Mouse (Mus musculus) forelimb bud, embryonic 11.5 days (tissue): ENCODE results near the gene Sox1.

ENCODE experiments used
- DNase-seq: peaks from one replicate; pipeline ENCODE4 v3.0.0-alpha.2; 2012; ENCODE audit warnings: low read depth, low spot score

Gene Sox1

GRCm38 (mm10) chr8:12425906-12426305 lies 30.8 kb downstream of the Sox1 start:
- DNase-seq = no peak

DNA sequence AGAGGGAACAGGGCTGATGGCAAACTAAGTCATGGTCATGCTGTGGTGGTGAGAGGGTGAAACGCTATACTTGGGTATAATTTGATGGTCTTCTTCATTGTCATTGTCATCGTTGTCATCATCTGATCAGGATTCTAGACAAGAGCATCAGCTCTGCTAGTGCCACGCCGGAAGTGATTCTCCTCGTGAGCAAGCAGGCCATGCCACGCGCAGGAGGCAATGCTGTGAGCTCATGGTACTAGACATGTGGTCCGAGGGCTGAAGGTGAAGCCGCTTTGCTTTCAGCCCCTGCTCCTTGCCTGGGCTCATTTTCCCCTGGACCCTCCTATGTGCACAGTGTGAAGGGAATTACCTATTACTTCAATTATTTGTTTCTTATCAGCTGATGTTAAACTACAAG lies 32.3 kb downstream of the Sox1 start:
- DNase-seq = no peak

DNA sequence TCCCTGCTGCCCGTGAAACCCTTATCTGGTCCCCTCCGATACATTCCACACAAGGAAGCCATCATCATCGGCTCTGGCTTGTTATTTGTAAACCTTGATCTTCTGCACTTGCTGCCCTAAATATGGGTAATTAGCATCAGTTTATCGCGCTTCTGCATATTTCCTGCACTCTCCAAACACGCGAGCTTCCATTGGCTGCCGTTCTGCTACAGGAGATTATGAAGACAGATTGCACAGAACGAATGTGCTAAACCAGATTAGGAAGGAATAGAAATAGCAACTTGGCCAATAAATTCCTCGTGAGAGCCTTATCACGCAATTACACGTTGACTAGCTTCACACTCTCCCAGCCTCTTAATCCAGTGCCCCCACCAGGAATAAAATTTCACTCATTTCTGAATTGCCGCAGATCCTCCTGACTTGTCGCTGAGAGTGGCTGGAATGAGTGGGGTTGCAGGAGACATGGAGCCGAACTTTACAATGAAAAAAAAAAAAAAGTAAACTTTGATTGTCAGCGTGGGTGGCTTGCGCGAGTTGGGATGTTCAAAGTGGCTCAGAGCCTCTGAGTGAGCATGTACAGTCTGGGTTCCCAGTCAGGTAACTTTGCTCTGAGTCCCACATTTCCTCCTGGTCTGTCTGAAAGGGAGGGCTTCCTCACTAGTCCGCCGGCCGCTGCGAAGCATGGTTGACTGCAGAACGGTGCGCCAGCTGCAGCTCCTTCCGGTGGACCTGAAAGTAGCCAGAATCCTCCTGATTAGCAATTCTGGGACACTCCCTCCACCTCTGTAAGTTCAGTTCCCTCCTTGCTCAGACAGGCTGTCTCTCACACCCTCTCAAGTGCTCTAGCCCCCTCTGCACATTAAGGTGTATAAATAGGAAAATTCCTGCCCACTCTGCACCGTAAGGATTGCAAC lies 33.0 kb downstream of the Sox1 start:
- no peak for DNase-seq

DNA sequence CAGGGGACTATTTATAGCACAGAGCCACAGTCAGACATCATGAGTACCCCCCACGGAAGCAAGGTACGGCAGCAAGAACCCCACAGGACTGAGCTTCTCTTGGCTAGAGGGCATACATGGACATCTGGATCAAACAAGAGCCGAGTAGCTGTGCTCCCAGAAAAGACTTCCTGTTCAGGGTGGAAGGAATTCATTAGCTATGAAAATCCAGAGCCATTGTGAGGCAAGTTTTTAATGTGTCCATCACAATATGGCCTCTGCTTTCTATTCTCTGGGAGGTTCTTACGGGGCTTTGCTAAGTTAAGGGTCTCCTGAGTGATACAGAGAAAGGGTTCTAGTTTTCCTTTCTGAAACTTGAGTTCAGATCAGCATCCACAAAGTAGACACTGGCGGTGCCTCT lies 33.8 kb downstream of the Sox1 start:
- DNase-seq = no peak

GRCm38 (mm10) chr8:12429601-12430172 lies 34.6 kb downstream of the Sox1 start:
- no peak for DNase-seq

GRCm38 (mm10) chr8:12430173-12430899 lies 35.2 kb downstream of the Sox1 start:
- no peak for DNase-seq

DNA sequence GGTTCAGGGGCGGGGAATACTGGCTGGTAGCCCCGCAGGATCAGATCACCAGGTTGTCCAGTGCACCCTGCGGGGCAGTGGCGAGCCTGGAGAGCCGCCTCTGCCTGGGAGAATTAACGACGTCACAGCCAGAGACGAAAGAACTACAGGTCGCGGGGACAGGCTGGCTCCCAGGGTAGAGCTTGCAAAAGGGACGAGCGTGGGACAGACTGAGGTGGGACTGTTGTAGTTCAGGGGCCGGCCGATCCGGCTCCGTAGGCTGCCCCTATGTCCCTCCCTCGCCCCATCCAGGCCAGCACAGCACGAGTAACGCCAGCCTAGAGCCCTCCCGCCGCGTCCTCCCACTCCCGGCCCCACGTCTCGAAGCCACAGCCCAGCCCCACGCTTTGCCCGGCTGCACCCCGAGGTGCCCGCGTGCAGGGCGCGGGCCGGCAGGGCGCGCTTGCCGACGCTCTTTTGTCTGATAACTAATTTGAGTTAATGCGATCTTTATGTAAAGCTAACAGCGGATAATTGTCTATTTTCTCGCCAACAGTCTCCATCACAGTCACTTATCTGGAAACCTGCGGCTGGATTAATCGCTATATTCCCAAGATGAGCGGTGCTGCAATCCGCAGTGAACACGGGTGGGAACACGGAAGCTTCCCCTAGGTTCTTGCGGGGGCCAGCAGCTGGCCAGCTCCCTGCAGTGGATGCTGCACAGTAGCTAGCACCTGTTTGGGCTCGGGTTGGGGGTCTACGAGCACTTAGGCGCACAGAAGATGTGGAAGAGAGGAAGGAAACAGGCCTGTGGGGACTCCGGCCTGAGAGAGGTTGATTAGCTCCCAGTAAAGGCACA lies 36.0 kb downstream of the Sox1 start:
- no peak for DNase-seq

GRCm38 (mm10) chr8:12431738-12432055 lies 36.6 kb downstream of the Sox1 start:
- DNase-seq = no peak

DNA sequence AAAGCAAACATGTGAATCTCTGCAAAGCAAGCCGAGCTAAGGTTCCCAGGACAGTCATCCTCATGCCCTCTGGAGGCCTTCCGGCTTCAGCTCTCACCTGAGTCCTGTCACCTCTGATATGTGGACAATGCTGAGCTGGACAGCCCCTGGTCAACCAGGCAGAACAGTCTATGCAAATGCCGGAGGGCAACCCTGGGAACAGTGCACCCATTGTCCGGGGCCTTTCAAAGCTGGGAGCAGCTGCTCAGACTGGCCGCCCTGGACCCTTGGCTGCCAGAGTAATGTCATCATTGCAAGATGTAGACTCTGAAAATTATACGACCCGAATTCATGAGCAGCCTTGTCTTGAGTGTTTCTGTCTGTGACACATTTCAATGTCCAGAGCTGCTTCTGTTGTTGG lies 37.5 kb downstream of the Sox1 start:
- no peak for DNase-seq

- no peak for DNase-seq
These were observed 39.7 kb downstream of the Sox1 start for GRCm38 (mm10) chr8:12434771-12435170.

DNA sequence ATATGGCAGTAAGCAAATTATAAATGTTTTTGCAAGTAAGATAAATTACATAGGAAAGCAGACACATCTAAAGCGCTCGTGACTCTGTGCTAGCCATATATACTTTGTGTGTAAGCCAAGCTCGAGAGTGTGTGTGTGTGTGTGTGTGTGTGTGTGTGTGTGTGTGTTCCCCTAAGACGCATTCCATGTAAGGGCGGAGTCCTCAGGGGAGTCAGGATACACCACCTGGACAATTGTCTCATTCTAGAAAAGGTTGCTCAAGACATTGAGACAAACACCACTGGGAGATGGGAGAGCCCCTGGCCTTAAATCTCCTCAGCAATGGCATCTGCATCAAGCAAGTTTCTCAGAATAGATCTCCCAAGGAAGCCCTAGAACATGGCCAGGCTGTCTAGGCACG lies 42.9 kb downstream of the Sox1 start:
- DNase-seq = no peak

DNA sequence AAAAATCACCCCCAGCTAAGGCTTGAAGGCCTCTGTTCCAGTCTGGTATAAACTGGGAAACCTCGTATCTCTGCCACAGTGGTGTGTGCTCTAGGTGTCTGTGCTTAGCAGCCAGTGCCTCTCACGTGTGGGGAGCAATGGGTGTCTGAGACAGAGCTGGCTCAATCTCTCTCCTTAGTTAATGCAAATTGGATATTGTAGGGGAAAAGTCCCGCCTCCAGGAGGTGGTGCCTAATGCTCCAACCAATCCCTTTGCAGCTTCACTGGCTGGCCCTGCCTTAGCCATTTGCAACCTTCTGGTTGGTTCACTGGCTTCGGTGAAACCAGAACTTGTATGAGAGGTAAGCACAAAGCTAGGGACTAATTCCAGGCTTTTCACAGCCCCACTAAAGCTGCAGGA lies 43.9 kb downstream of the Sox1 start:
- no peak for DNase-seq

DNA sequence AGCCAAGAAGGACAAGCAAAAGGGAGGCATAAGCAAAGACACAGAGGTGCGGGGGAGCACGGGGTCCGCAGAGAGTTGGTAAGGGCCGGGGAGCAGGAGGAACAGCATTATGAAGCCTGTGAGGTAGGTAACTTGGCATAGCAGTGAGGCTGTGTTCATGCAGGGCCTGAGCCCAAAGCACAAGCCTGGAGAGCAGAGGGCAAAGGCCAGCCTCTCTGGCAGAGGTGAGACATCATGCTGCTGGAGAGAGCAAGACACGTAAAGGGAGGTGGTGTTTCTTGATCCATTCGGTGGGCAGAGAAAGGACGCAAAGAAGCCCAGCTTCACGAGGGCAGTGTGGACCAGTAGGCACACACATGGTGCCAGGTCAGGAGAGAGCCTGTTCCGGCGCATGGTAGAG lies 44.8 kb downstream of the Sox1 start:
- DNase-seq = no peak

DNA sequence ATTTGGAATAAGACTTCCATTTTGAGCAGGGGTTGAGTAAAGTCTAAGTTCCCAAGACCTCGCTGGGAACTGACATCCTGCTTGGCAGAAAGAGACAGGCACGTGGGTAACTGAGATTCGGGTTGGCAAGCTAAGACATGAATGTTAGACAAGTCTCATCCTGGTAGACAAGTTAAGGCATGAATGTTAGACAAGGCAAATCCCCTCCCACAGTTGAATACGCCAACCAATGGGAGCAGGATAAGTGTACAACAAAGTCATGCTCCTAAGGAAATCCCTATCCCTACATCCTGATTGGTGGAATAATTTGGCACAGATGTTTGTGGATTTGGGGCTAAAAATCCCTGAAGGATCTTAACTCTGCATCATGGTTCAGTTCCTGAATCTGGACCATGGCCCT lies 45.9 kb downstream of the Sox1 start:
- no peak for DNase-seq

- no peak for DNase-seq
These were observed 50.2 kb downstream of the Sox1 start for GRCm38 (mm10) chr8:12445258-12445657.

DNA sequence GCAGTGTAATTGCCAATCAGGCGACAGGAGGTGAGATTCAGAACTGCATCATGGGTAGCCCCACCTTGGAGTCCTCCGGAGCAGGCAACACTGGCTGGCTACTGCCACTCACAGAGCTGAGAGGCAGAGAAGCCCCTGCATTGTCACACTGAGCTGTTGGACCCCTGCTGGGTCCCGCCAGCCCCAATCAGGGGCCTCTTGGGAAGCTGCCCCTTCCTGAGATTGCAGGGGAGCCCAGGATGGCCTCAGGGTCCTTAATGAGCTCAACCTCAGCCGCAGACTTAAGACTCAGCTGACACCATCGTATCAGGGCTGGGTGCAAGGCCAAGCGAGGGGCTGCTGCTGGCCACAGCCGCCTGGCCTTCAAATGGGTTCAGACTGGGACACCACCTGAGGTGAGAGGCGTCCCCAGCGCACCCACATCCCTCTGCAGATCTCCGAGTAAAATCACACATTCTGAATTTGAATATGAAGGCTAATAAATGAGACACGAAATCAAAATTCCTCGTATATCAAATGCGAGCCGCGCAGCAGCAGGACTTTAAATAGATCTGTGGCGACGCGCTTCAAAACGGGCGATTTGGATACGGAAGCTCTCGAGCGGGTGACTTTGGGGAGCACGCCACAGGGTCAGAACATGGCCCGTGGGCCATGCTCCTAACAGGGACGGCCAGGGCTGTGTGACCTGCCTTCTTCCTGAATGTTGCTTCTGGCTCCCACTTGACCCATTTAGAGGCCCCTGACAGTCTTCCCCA lies 51.0 kb downstream of the Sox1 start:
- no peak for DNase-seq
